Mouse (Mus musculus) activated CD4-positive, CD25-positive, alpha-beta regulatory T cell (primary cell): Measurements from ENCODE around the gene Olfr1045. TPM values are rescaled to one million over a fixed set of nuclear protein-coding genes. Genes with fewer than 3 reads are reported as not detected.

Experiments
- polyA plus RNA-seq, 2 experiments: library from polyadenylated mRNA; unstranded; fragments of 100-300 nt; shearing (Covaris generic); gene quantifications; one replicate each; pipeline ENCODE4 v1.2.1; 2017

The Olfr1045 gene
- under 1 TPM in 1 of 2 experiments, not detected in 1; 0.43 TPM for polyA plus RNA-seq

DNA sequence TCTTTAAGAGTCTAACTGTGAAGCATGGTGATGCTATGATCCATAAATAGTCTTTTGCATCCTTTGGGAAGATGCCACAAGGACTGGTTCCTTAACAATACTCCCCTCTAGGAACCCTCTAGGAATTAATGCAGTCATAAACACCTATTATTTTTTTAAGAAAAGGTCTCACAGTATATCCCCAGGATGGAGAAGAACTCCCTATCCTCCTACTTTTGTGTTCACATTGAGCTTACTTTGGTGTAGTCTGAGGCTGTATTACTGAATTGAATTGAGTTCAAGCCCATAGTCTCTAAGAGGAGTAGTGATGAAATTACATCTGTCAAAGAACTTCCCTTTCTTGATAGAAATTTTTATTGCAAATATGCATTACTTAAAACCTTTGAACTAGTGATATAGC is at the start of gene Olfr1045:
Gene Olfr1045 (minus strand): TSS at position 101 of the 400 bp plus-strand sequence.

DNA sequence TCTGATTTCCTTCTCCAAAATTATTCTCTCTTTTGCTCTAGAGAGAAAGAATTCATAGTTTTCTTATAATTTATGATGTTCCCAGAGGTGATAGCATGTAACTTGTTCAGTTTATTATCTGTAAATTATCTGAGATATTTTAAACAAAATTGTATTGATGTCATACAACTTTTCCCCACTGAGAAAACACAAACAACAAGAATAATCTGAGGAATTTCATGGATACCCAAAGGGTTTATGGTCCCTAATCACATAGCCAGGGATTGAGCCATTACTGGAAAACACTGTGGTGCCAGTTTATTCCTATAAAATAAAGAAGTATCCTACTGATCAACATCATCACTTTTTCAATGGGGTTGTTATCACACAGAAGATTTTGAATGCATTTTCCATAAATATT is 37.4 kb upstream of the Olfr1045 start, which contains the start of gene Olfr1048:
Gene Olfr1048 (minus strand): TSS at position 101 of the 400 bp plus-strand sequence.

DNA sequence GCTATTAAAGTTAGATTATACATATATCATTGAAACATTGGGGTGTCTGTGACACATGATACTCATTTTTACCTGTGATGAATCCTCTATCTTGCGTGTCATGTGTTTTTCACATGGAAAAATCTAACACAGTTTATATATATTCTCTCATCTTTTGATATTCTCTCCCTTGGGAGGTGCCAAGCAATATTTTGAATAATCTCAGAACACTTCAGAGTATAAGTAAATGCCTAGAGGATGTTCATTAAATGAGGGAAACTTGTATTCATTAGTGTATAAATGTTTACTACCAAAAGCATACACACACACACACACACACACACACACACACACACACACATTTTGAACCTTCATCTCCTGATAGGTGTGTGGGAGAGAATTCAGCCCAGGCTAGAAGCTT is 28.5 kb upstream of the Olfr1045 start, which contains the start of gene Olfr1047:
Gene Olfr1047 (minus strand): TSS at position 101 of the 400 bp plus-strand sequence.

DNA sequence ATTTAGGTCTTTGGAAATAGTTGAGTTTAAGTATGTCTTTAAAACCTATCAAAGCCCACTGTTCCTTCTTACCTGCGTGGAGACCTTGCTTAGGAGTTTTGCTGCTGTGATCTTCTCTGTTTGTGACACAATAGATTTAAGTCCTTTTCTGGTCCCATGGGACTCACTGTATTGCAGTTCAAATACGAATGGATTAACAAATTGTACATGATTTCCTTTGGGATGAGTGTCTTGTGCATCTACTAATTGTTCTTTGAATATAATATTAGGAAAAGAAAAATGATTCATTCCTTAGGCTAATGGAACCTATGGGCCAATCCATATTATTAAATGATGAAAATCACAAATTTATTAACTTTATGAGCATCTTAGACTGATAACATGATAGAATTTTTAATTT is 16.4 kb upstream of the Olfr1045 start, which contains the start of gene Olfr1046:
Gene Olfr1046 (minus strand): TSS at position 101 of the 400 bp plus-strand sequence.

DNA sequence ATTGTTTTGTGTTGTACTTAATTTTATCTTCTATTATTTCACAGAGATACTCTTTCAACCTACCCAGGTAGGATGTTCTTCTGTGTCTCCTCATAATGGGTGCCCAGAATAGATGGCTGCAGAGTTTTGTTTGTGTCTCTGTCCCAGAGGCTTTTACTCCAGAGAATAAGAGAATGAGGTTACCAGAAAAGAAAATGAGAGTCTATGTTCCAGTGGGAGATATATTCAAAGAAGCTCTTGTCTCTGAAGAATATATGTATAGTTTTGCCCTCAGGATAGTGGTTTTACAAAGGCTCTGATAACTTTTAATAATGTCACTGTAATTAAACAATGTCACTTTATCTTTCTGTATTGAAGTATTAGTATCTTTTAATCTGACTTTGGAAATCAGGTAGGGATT is 17.2 kb downstream of the Olfr1045 start, which contains the start of gene Olfr52:
Gene Olfr52 (minus strand): TSS at position 101 of the 400 bp plus-strand sequence.

DNA sequence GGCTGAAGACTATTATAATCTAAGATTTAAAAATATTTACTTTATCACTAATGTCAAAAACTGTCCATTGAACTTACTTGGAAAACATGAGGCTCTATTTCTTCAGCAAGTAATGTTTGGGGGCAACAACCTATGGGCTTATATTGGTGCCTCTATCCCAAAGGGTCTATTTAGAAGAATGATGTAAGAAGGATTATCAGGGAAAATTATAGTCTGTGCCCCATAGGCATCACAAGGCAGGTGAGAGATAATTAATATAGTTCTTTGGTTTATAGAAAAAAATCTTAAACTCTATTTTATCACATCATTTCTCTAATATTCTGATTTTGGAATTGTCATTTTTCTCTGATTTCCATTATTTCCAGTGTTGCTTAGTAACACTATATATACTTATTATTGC is 25.1 kb downstream of the Olfr1045 start, which contains the start of gene Olfr1044:
Gene Olfr1044 (minus strand): TSS at position 101 of the 400 bp plus-strand sequence.

DNA sequence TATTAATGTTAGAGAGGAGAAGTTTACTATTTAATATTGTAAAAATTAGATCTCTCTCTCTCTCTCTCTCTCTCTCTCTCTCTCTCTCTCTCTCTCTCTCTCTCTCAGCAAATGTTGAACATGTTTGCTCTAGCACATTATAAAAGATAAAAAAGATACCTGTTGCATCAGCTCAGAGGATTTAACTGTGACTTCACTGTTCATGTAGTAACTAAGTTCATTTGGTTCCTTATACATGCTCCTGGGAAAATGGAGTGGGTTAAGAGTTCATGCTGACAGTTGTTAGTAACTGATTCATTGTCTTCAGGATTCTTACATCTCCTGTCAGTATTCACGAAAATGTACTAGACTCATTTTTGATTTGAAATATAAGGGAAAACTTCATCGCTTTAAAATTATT is 35.4 kb downstream of the Olfr1045 start, which contains the start of gene Olfr1043:
Gene Olfr1043 (minus strand): TSS at position 101 of the 400 bp plus-strand sequence.

DNA sequence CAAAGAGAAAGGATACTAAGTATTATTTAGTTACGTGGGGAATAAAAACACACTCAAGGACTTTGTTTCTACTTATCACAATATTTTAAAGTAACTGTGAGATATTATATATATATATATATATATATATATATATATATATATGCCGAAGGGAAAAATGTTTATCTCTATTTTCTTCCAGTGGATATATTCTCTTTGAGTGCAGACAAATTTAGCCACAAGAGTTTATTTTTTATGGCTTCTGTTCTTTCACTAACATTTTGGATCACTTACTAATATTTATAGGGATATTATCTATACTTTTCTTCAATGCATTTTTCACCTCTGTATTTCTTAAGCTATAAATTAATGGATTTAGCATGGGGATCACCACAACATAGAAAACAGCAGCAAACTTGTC is 41.1 kb downstream of the Olfr1045 start, which contains the start of gene Olfr1042:
Gene Olfr1042 (minus strand): TSS at position 101 of the 400 bp plus-strand sequence.

DNA sequence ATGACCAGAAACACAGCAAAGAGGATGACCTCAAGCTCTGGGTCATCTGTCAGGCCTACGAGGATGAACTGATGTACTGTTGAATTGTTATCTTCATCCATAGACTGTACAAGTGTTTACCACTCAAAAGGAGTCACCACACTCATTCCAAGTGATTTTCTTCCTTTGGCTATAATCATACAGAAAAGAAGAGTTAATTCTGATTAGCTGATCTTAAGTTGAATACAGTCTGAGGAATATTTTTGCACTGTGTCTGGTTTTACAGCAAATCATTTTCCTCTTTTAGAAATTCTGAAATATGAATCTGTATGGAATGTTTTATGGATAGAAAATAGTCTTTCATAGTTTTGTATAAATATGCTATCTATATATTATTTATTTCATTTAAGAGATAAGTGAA is 56.2 kb downstream of the Olfr1045 start, which contains the start of gene Olfr1040:
Gene Olfr1040 (minus strand): TSS at position 101 of the 400 bp plus-strand sequence.

Other genes with a start within 250 kb of the Olfr1045 start
- under 1 TPM in 1 of 2 experiments, not detected in 1; 0.45 TPM for gene Olfr1029, start 229.1 kb downstream of the Olfr1045 start, polyA plus RNA-seq
- gene Olfr1030, start 223.7 kb downstream of the Olfr1045 start, polyA plus RNA-seq, result under 1 TPM in 1 of 2 experiments, not detected in 1; 1.00 TPM
- not detected for gene Olfr1031, start 212.7 kb downstream of the Olfr1045 start, polyA plus RNA-seq
- not detected for gene Olfr1032, start 197.5 kb downstream of the Olfr1045 start, polyA plus RNA-seq
- 1 to 10 TPM; 1.7 to 3.3 TPM for gene Olfr1033, start 182.4 kb downstream of the Olfr1045 start, polyA plus RNA-seq
- gene Olfr1034, start 157.1 kb downstream of the Olfr1045 start, polyA plus RNA-seq, result under 1 TPM in 1 of 2 experiments, not detected in 1; 0.07 TPM
- gene Olfr1036, start 129.0 kb downstream of the Olfr1045 start, polyA plus RNA-seq, result not detected
- gene Olfr1037, start 115.6 kb downstream of the Olfr1045 start, polyA plus RNA-seq, result not detected
- not detected for gene Olfr1039, start 67.1 kb downstream of the Olfr1045 start, polyA plus RNA-seq
- not detected for gene Olfr1040, start 56.3 kb downstream of the Olfr1045 start, polyA plus RNA-seq
- gene Olfr1042, start 41.2 kb downstream of the Olfr1045 start, polyA plus RNA-seq, result under 1 TPM; 0.11 to 0.16 TPM
- gene Olfr1043, start 35.5 kb downstream of the Olfr1045 start, polyA plus RNA-seq, result under 1 TPM; 0.13 to 0.81 TPM
- under 1 TPM in 1 of 2 experiments, not detected in 1; 0.49 TPM for gene Olfr1044, start 25.2 kb downstream of the Olfr1045 start, polyA plus RNA-seq
- 1 to 10 TPM in 1 of 2 experiments, not detected in 1; 1.2 TPM for gene Olfr52, start 17.3 kb downstream of the Olfr1045 start, polyA plus RNA-seq
- gene Olfr1046, start 16.3 kb upstream of the Olfr1045 start, polyA plus RNA-seq, result under 1 TPM in 1 of 2 experiments, not detected in 1; 0.17 TPM
- not detected for gene Olfr1047, start 28.4 kb upstream of the Olfr1045 start, polyA plus RNA-seq
- gene Olfr1048, start 37.3 kb upstream of the Olfr1045 start, polyA plus RNA-seq, result under 1 TPM in 1 of 2 experiments, not detected in 1; 0.39 TPM
- not detected for gene Olfr1049, start 55.3 kb upstream of the Olfr1045 start, polyA plus RNA-seq
- not detected for gene Olfr1051, start 76.1 kb upstream of the Olfr1045 start, polyA plus RNA-seq
- not detected for gene Olfr1052, start 89.4 kb upstream of the Olfr1045 start, polyA plus RNA-seq
- gene Olfr1053, start 112.3 kb upstream of the Olfr1045 start, polyA plus RNA-seq, result not detected
- not detected for gene Olfr1054, start 132.4 kb upstream of the Olfr1045 start, polyA plus RNA-seq
- gene Olfr1055, start 147.3 kb upstream of the Olfr1045 start, polyA plus RNA-seq, result not detected
- not detected for gene Olfr1056, start 159.5 kb upstream of the Olfr1045 start, polyA plus RNA-seq
- gene Olfr1057, start 175.4 kb upstream of the Olfr1045 start, polyA plus RNA-seq, result not detected
- under 1 TPM in 1 of 2 experiments, not detected in 1; 0.29 TPM for gene Olfr1058, start 185.6 kb upstream of the Olfr1045 start, polyA plus RNA-seq
- not detected for gene Olfr1061, start 211.0 kb upstream of the Olfr1045 start, polyA plus RNA-seq
- not detected for gene Olfr1062, start 223.7 kb upstream of the Olfr1045 start, polyA plus RNA-seq
- gene Olfr1065, start 247.6 kb upstream of the Olfr1045 start, polyA plus RNA-seq, result under 1 TPM in 1 of 2 experiments, not detected in 1; 0.34 TPM